Comparison of ENCODE assay signal across 26 mouse cellular contexts in the genomic region with DNA sequence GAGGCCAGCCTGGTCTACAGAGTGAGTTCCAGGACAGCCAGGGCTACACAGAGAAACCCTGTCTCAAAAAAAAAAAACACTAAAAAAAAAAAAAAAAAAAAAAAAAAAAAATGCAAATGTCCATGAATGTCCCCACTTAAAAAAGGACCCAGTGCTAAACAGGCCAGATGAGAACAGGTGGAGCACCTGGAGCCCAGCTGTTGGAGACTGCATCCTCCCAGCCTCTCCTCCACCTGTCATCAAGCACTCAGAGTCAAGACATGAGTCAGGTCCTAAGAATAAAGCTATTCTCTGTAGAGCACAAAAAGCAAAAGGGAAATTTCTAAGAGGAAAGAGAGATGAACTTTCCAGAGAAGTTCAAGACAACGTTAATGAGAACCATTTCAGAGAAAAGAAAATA.
"Had no signal": no experiment of that assay in that cellular context is flagged by ENCODE, and none has a peak within 500 bp of the region (broad histone marks: within the 10 kb centered on the region; RNA-seq: fewer than 3 reads in every experiment).

No protein-coding gene starts in this region.

- DNase-seq: gastrocnemius, adult 2 months; gastrocnemius, postnatal 10 days; gastrocnemius, postnatal 25 days; heart, adult 18-20 months; heart, postnatal 10 days; heart, postnatal 4 days; kidney, adult 11 months; kidney, adult 2 months; kidney, adult 9 months; kidney, postnatal 14 days; kidney, postnatal 36 days; layer of hippocampus, adult 9-11 months; layer of hippocampus, postnatal 36 days; left cerebral cortex, postnatal 4 days had no signal

- H3K9ac ChIP-seq: heart, embryonic 12.5 days; hindbrain, embryonic 13.5 days; hindbrain, embryonic 15.5 days; kidney, embryonic 15.5 days; limb, embryonic 13.5 days; limb, embryonic 15.5 days; liver, embryonic 12.5 days; liver, embryonic 14.5 days had no signal

- H3K4me1 ChIP-seq: hindbrain, embryonic 15.5 days; kidney, embryonic 15.5 days; limb, embryonic 13.5 days; limb, embryonic 15.5 days had no signal

- H3K27ac ChIP-seq: gastrocnemius, adult 2 months; heart, embryonic 10.5 days; hindbrain, embryonic 13.5 days; hindbrain, embryonic 15.5 days; hindbrain, postnatal 0 days; kidney, embryonic 15.5 days; kidney, postnatal 0 days; limb, embryonic 13.5 days; limb, embryonic 15.5 days; liver, embryonic 12.5 days; liver, embryonic 14.5 days had no signal

- ATAC-seq: hindbrain, postnatal 0 days; intestine, embryonic 16.5 days; liver, embryonic 12.5 days had no signal

- H3K9me3 ChIP-seq: heart, embryonic 10.5 days; heart, embryonic 12.5 days; hindbrain, embryonic 13.5 days; hindbrain, embryonic 15.5 days; kidney, embryonic 15.5 days; limb, embryonic 13.5 days; liver, embryonic 12.5 days had no signal

- H3K4me3 ChIP-seq: gastrocnemius, adult 2 months; heart, embryonic 10.5 days; heart, embryonic 12.5 days; hindbrain, embryonic 13.5 days; hindbrain, embryonic 15.5 days; kidney, embryonic 15.5 days; limb, embryonic 13.5 days; limb, embryonic 15.5 days; liver, embryonic 12.5 days had no signal

- H3K4me2 ChIP-seq: heart, embryonic 12.5 days; hindbrain, embryonic 13.5 days; hindbrain, embryonic 15.5 days; kidney, embryonic 15.5 days; limb, embryonic 13.5 days; limb, embryonic 15.5 days; liver, embryonic 12.5 days had no signal

- H3K27me3 ChIP-seq: heart, embryonic 12.5 days; hindbrain, embryonic 13.5 days; hindbrain, embryonic 15.5 days; kidney, embryonic 15.5 days; limb, embryonic 13.5 days; limb, embryonic 15.5 days; liver, embryonic 12.5 days had no signal
